Mouse (Mus musculus) neural tube, embryonic 13.5 days (tissue): ENCODE results near the gene Tmem131. TPM values are rescaled to one million over a fixed set of nuclear protein-coding genes. Genes with fewer than 3 reads are reported as not detected.

Experiments used
- ATAC-seq: fragments of 200-750 bp; cut with Nextera tagmentation; 2 replicates; pipeline ENCODE4 v1.8.0; 2017; ENCODE audit warnings: low read depth, mild to moderate bottlenecking, moderate TSS enrichment, moderate library complexity
- H3K27ac ChIP-seq: fragments of 300-500 bp; sonication (generic); replicated peaks from 2 replicates; pipeline ENCODE4 v1.5.1; 2015; ENCODE audit warnings: moderate library complexity, mild to moderate bottlenecking, inconsistent platforms
- H3K27me3 ChIP-seq: fragments of 300-500 bp; sonication (generic); 2 replicates; pipeline ENCODE4 v1.6.1; 2015; ENCODE audit warnings: mild to moderate bottlenecking, inconsistent platforms
- H3K36me3 ChIP-seq: fragments of 300-500 bp; sonication (generic); 2 replicates; pipeline ENCODE4 v1.6.1; 2015; ENCODE audit warnings: mild to moderate bottlenecking, inconsistent platforms
- H3K4me1 ChIP-seq: fragments of 300-500 bp; sonication (generic); replicated peaks from 2 replicates; pipeline ENCODE4 v1.6.1; 2015; ENCODE audit warnings: inconsistent platforms
- H3K4me2 ChIP-seq: fragments of 300-500 bp; sonication (generic); 2 replicates; pipeline ENCODE4 v1.6.1; 2015; ENCODE audit warnings: inconsistent platforms, mild to moderate bottlenecking, moderate library complexity
- H3K4me3 ChIP-seq: fragments of 300-500 bp; sonication (generic); 2 replicates; pipeline ENCODE4 v1.5.1; 2015; ENCODE audit warnings: mild to moderate bottlenecking, inconsistent platforms
- H3K9ac ChIP-seq: fragments of 300-500 bp; sonication (generic); 2 replicates; pipeline ENCODE4 v1.6.1; 2015; ENCODE audit warnings: moderate library complexity, mild to moderate bottlenecking, inconsistent platforms
- H3K9me3 ChIP-seq: fragments of 300-500 bp; sonication (generic); 2 replicates; pipeline ENCODE4 v1.6.1; 2016; ENCODE audit warnings: inconsistent platforms
- WGBS: fragments of 180-500 bp; shearing (Covaris S2); methylation state at CpG from one replicate; pipeline ENCODE4 v1.1.7; 2015; 5-methylcytosine and 5-hydroxymethylcytosine counted together
- polyA plus RNA-seq: library from polyadenylated mRNA; unstranded; fragments of >200 nt; fragmentation: Nextera tagmentation; extraction: Ambion mirVana; gene quantifications from 2 replicates; pipeline ENCODE4 v1.2.1, GENCODE M21; 2015

The Tmem131 gene
- polyA plus RNA-seq, 1 experiment from 2014 or later: 11.6 TPM

- Histone ChIP-seq H3K9ac (no peak overlapping the region), H3K9me3 (no peaks in the 10 kb centered on the region), H3K36me3 (no peaks in the 10 kb centered on the region), H3K27me3 (no peaks in the 10 kb centered on the region), H3K4me1 (no peaks in the 10 kb centered on the region), H3K4me2 (no peak overlapping the region), H3K27ac (no peak overlapping the region), H3K4me3 (no peak overlapping the region)
- 91% methylated on average over 5 of the region's 5 CpGs for WGBS
- no peak for ATAC-seq
Observed at GRCm38 (mm10) chr1:36965831-36966230, 22.4 kb upstream of the Tmem131 start.

DNA sequence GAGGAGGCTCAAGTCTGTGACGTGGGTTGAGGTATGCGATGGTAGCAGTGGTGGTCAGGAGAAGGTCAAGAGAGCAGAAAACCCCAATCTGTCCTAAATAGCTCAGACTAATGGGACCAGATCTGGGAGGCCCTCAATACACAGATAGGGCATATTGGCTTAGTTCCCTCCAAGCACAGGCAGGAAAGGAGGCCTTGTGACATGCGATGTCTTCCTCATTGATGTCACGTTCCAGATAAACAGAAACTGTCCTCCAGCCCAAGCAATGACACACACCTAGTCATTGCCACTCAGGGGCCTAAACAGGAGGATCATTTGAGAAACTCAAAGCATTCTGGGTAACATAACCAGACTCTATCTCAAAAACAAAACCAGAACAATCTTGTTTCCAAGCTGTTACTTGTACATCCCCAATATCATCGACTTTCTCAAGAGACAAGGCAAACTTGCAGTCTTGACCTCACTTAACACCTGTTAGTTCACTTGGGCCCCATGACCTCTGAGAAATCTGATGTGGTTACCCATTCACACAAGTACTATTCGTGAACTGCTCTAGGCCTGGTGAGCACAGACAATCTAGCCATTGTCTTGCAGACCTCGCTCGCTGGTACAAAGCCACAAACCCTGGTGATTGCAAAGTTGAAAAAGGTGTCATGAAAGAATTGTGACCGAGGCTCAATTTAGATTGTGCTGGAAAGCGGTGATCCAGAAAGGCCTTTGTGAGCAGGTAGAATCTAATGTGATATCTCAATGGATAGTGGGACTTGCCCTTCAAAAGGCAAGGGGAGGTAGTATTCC, 19.1 kb upstream of the Tmem131 start:
- Histone ChIP-seq H3K4me1 (no peaks in the 10 kb centered on the region), H3K27ac (no peak overlapping the region), H3K9me3 (no peaks in the 10 kb centered on the region), H3K36me3 (no peaks in the 10 kb centered on the region), H3K27me3 (no peaks in the 10 kb centered on the region), H3K9ac (no peak overlapping the region), H3K4me2 (no peak overlapping the region), H3K4me3 (no peak overlapping the region)
- no peak for ATAC-seq
- WGBS: 59% methylated on average over 10 of the region's 10 CpGs

DNA sequence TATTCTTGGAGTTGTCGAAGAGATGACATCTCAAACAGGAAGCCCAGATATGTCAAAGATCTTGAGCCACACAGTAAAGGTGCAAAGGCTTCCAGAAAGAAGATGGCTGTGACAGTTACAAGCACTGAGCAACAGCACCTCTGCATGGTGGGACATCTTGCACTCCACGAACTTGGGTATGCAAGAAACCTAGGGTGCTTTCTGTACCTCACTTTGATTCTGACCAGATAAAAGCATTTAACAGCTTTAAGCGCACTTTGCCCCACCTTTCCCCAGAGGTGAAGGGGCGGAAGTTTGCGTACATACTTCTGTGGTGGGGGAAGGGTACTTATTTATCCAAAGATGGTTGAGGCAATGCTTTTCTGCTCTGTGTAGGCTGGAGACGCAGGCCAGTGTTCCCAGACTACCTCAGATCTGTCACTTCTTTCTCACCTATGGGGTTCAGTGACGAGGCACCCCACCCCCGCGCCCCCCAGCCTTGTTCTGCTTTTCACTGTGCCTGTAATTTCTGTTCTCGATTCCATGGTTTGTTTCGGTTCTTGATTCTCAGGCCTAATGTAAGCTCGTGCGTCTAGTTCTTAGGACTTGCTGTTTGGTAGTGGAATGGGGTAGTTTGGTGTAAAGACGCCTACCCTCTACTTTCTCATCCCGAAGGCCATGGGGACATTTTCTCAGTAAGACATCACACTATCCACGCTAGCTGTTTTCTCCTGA, 17.2 kb upstream of the Tmem131 start:
- H3K4me3 ChIP-seq: no peak overlapping the region
- no peaks in the 10 kb centered on the region for H3K9me3 ChIP-seq
- 91% methylated on average over 16 of the region's 16 CpGs for WGBS
- no peak overlapping the region for H3K4me2 ChIP-seq
- no peaks in the 10 kb centered on the region for H3K36me3 ChIP-seq
- H3K4me1 ChIP-seq: no peaks in the 10 kb centered on the region
- H3K27me3 ChIP-seq: no peaks in the 10 kb centered on the region
- no peak for ATAC-seq
- no peak overlapping the region for H3K9ac ChIP-seq
- H3K27ac ChIP-seq: no peak overlapping the region

DNA sequence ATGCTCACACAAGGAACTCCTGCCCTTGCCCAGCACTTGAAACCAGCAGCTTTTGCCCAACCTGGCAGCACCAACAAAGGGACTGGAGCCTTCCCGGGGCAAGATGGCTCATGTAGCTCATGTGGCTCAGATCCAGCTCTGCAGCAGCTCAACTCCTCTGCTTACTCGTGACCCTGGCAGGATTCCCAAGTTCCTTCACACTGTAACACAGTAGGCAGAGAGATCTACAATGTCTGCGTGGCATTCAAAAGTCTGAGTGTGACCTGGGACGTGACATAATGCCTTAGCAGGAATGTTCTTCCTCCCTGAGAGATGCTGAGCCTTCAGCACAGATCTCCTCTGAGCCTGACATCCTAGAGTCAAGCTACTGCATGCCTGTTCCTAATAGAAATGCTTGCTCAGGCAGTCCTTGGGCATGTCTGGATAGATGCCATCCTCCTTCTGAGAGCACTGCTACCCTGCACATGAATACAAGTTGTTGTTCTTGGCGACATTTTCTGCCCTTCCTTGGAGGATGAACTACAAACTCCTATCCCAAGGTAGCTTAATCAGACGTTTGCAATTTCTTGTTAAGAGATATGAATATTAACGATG, 6.2 kb upstream of the Tmem131 start:
- Histone ChIP-seq H3K9me3 (no peaks in the 10 kb centered on the region), H3K36me3 (no peaks in the 10 kb centered on the region), H3K4me2 (no peak overlapping the region), H3K27me3 (no peaks in the 10 kb centered on the region), H3K27ac (no peak overlapping the region), H3K4me3 (no peak overlapping the region), H3K9ac (no peak overlapping the region), H3K4me1 (no peaks in the 10 kb centered on the region)
- peak; percentile 23; the same call in 1 of the 2 replicates for ATAC-seq
- 72% methylated on average over 7 of the region's 7 CpGs for WGBS

- WGBS: 82% methylated on average over 8 of the region's 8 CpGs
Observed at GRCm38 (mm10) chr1:36947448-36947847, 4.0 kb upstream of the Tmem131 start.

DNA sequence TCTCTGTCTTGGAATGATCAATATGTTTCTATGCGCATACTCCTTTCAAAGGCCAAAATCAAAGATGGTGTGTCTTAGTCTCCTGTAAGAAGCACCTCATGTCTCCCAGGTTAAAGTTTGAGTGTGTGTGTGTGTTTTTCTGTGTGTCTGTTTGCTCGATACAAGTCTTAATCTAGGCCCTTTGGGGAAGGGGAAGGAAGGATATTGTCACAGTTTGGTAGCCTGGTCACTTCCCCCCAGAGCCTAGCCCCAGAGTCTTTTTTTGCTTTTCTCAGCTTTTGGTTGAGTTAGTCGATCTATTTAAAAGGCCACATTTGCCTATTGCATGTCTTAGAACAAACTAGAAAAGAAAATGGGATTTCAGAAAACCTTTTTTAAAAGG, 3.1 kb downstream of the Tmem131 start:
- H3K27ac ChIP-seq: peak overlapping the region; percentile 96
- WGBS: 57% methylated on average over 3 of the region's 3 CpGs
- H3K9ac ChIP-seq: peak overlapping the region; percentile 98
- ATAC-seq: no peak
- no peaks in the 10 kb centered on the region for H3K9me3 ChIP-seq
- peaks cover 34% of the 10 kb centered on the region for H3K4me1 ChIP-seq
- H3K36me3 ChIP-seq: no peaks in the 10 kb centered on the region
- peak overlapping the region; percentile 91 for H3K4me3 ChIP-seq
- peak overlapping the region; percentile 56 for H3K4me2 ChIP-seq
- no peaks in the 10 kb centered on the region for H3K27me3 ChIP-seq

More at GRCm38 (mm10) chr1:36947448-36947847, 4.0 kb upstream of the Tmem131 start:
- no peaks in the 10 kb centered on the region for H3K4me1 ChIP-seq
- H3K4me3 ChIP-seq: no peak overlapping the region
- ATAC-seq: no peak
- H3K9me3 ChIP-seq: no peaks in the 10 kb centered on the region
- no peaks in the 10 kb centered on the region for H3K27me3 ChIP-seq
- no peaks in the 10 kb centered on the region for H3K36me3 ChIP-seq
- H3K27ac ChIP-seq: no peak overlapping the region
- H3K9ac ChIP-seq: no peak overlapping the region
- no peak overlapping the region for H3K4me2 ChIP-seq

- under 1% methylated on average over 64 of the region's 79 CpGs for WGBS
- Histone ChIP-seq H3K9ac (peak overlapping the region; percentile 98), H3K4me3 (peak overlapping the region; percentile 91), H3K9me3 (no peaks in the 10 kb centered on the region), H3K36me3 (no peaks in the 10 kb centered on the region), H3K4me2 (peak overlapping the region; percentile 71), H3K27ac (peak overlapping the region; percentile 96), H3K27me3 (no peaks in the 10 kb centered on the region), H3K4me1 (peaks cover 40% of the 10 kb centered on the region)
- peak; percentile 98 for ATAC-seq
Observed at GRCm38 (mm10) chr1:36939506-36940380, 3.7 kb downstream of the Tmem131 start.

GRCm38 (mm10) chr1:36938801-36939286, 4.6 kb downstream of the Tmem131 start:
- WGBS: 0% methylated on average over 39 of the region's 59 CpGs
- Histone ChIP-seq H3K4me3 (peak overlapping the region; percentile 91), H3K4me1 (peaks cover 49% of the 10 kb centered on the region), H3K9ac (peak overlapping the region; percentile 98), H3K9me3 (no peaks in the 10 kb centered on the region), H3K27me3 (no peaks in the 10 kb centered on the region), H3K36me3 (no peaks in the 10 kb centered on the region), H3K27ac (peak overlapping the region; percentile 96), H3K4me2 (peak overlapping the region; percentile 71)
- ATAC-seq: no peak; the same call in 1 of the 2 replicates

GRCm38 (mm10) chr1:36938348-36938747, 5.1 kb downstream of the Tmem131 start:
- Histone ChIP-seq H3K4me1 (peaks cover 51% of the 10 kb centered on the region), H3K36me3 (no peaks in the 10 kb centered on the region), H3K9ac (peak overlapping the region; percentile 98), H3K9me3 (no peaks in the 10 kb centered on the region), H3K27ac (peak overlapping the region; percentile 96; the same call in 1 of the 2 replicates), H3K4me2 (peak overlapping the region; percentile 71), H3K27me3 (no peaks in the 10 kb centered on the region), H3K4me3 (peak overlapping the region; percentile 91)
- WGBS: 4% methylated on average over 9 of the region's 9 CpGs
- no peak for ATAC-seq

- Histone ChIP-seq H3K4me1 (peaks cover 51% of the 10 kb centered on the region), H3K9ac (peak overlapping the region; percentile 98; the same call in 1 of the 2 replicates), H3K36me3 (no peaks in the 10 kb centered on the region), H3K9me3 (no peaks in the 10 kb centered on the region), H3K4me2 (peak overlapping the region; percentile 71), H3K27me3 (no peaks in the 10 kb centered on the region), H3K4me3 (peak overlapping the region; percentile 91), H3K27ac (no peak overlapping the region)
- 22% methylated on average over 3 of the region's 3 CpGs for WGBS
- no peak for ATAC-seq
Observed at GRCm38 (mm10) chr1:36937648-36938047, 5.8 kb downstream of the Tmem131 start.

DNA sequence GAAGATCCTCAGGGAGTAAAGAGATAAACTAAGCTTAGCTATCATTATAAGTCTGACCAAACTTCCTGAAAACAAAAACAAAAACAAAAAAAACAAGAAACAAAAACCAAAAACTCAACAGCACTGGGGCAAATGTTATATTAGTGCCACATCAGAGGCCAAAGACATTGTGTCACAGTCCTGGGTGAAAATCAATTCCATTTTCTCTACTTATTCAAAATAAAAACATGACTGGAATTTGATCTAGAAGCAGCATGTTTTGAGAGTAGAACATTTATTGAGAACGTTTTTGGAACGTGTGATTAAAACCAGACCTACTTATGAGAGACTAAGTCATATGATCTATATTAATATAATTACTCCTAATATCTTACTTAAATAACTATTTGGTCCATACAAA, 6.5 kb downstream of the Tmem131 start:
- Histone ChIP-seq H3K4me2 (peak overlapping the region; percentile 71), H3K27ac (no peak overlapping the region), H3K4me3 (no peak overlapping the region; the same call in 1 of the 2 replicates), H3K9ac (0 out of 2 replicates have a peak overlapping the region, but pooled peaks have one; percentile 9), H3K9me3 (no peaks in the 10 kb centered on the region), H3K36me3 (no peaks in the 10 kb centered on the region), H3K27me3 (no peaks in the 10 kb centered on the region), H3K4me1 (peaks cover 51% of the 10 kb centered on the region)
- ATAC-seq: no peak
- 86% methylated on average over 2 of the region's 2 CpGs for WGBS
